Mouse (Mus musculus): ENCODE results near the gene Blvrb.

Blvrb gene

GRCm38 (mm10) chr7:27437544-27437943, 10.2 kb upstream of the Blvrb start:
- no peak for TF ChIP-seq GATA4 (IDR thresholded peaks at IDR 0.05; ENCODE audit: insufficient replicate concordance, low read length)

GRCm38 (mm10) chr7:27440014-27440413, 7.8 kb upstream of the Blvrb start:
- no peak for TF ChIP-seq GATA4 (IDR thresholded peaks at IDR 0.05; ENCODE audit: insufficient replicate concordance, low read length)

GRCm38 (mm10) chr7:27446051-27446450, 1.7 kb upstream of the Blvrb start:
- TF ChIP-seq GATA4 (IDR thresholded peaks at IDR 0.05; ENCODE audit: insufficient replicate concordance, low read length) = no peak

- no peak for TF ChIP-seq GATA4 (IDR thresholded peaks at IDR 0.05; ENCODE audit: insufficient replicate concordance, low read length)
These were observed 1.0 kb upstream of the Blvrb start for GRCm38 (mm10) chr7:27446521-27447418.

GRCm38 (mm10) chr7:27448421-27449206, 836 bp downstream of the Blvrb start:
- TF ChIP-seq GATA4 (IDR thresholded peaks at IDR 0.05; ENCODE audit: insufficient replicate concordance, low read length) = no peak

- TF ChIP-seq GATA4 (IDR thresholded peaks at IDR 0.05; ENCODE audit: insufficient replicate concordance, low read length) = no peak
These were observed 1.6 kb downstream of the Blvrb start for GRCm38 (mm10) chr7:27449256-27449862.

GRCm38 (mm10) chr7:27451359-27451758, 3.6 kb downstream of the Blvrb start:
- no peak for TF ChIP-seq GATA4 (IDR thresholded peaks at IDR 0.05; ENCODE audit: insufficient replicate concordance, low read length)

- TF ChIP-seq GATA4 (IDR thresholded peaks at IDR 0.05; ENCODE audit: insufficient replicate concordance, low read length) = no peak
These were observed 4.5 kb downstream of the Blvrb start for GRCm38 (mm10) chr7:27452206-27452770.

GRCm38 (mm10) chr7:27454461-27455121, 6.8 kb downstream of the Blvrb start:
- TF ChIP-seq GATA4 (IDR thresholded peaks at IDR 0.05; ENCODE audit: insufficient replicate concordance, low read length) = no peak

- TF ChIP-seq GATA4 (IDR thresholded peaks at IDR 0.05; ENCODE audit: insufficient replicate concordance, low read length) = no peak
These were observed 7.5 kb downstream of the Blvrb start for GRCm38 (mm10) chr7:27455273-27455672.

GRCm38 (mm10) chr7:27458614-27459013, 10.8 kb downstream of the Blvrb start:
- no peak for TF ChIP-seq GATA4 (IDR thresholded peaks at IDR 0.05; ENCODE audit: insufficient replicate concordance, low read length)

GRCm38 (mm10) chr7:27459640-27460039, 11.9 kb downstream of the Blvrb start:
- TF ChIP-seq GATA4 (IDR thresholded peaks at IDR 0.05; ENCODE audit: insufficient replicate concordance, low read length) = no peak

GRCm38 (mm10) chr7:27460477-27460876, 12.7 kb downstream of the Blvrb start:
- TF ChIP-seq GATA4 (IDR thresholded peaks at IDR 0.05; ENCODE audit: insufficient replicate concordance, low read length) = no peak

GRCm38 (mm10) chr7:27467648-27468047, 19.9 kb downstream of the Blvrb start:
- no peak for TF ChIP-seq GATA4 (IDR thresholded peaks at IDR 0.05; ENCODE audit: insufficient replicate concordance, low read length)

Measured in liver, adult (tissue).